Mouse (Mus musculus) lung, postnatal 14 days (tissue): Measurements from ENCODE around the gene Eml6.
"Not testable (repeated sequence)": the region's sequence is repeated elsewhere in the genome, so short reads cannot be mapped to it uniquely, and the experiment has no call there.

Source experiments
- DNase-seq: peaks from one replicate; pipeline ENCODE4 v3.0.0; 2021

Eml6 gene

GRCm38 (mm10) chr11:30025835-30026472, at the start of gene Eml6:
Gene Eml6, minus strand, starts transcription at chr11:30026033.
- DNase-seq: peak; percentile 94

DNA sequence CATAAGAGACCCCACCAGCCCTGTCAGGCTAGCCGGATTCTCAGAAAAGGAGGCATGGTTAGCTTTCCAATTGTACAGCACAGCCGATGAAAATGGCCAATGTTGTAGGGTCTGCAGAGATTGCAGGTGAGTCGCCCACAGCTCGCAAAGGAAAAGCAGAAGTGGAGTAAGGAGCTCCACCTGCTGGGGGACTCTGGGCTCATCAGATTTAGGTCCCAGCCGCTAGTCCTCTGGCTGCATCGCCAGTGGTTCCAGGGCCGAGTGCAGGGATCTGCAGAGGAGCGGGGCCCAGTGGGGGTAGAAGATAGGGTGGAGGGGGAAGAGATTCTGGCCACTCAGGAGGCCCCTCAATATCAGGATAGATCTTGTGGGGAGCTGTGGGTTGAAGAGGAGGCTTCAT, 31.5 kb upstream of the Eml6 start:
- DNase-seq: no peak

- no peak for DNase-seq
Measured at GRCm38 (mm10) chr11:30025144-30025543, 689 bp downstream of the Eml6 start.

DNA sequence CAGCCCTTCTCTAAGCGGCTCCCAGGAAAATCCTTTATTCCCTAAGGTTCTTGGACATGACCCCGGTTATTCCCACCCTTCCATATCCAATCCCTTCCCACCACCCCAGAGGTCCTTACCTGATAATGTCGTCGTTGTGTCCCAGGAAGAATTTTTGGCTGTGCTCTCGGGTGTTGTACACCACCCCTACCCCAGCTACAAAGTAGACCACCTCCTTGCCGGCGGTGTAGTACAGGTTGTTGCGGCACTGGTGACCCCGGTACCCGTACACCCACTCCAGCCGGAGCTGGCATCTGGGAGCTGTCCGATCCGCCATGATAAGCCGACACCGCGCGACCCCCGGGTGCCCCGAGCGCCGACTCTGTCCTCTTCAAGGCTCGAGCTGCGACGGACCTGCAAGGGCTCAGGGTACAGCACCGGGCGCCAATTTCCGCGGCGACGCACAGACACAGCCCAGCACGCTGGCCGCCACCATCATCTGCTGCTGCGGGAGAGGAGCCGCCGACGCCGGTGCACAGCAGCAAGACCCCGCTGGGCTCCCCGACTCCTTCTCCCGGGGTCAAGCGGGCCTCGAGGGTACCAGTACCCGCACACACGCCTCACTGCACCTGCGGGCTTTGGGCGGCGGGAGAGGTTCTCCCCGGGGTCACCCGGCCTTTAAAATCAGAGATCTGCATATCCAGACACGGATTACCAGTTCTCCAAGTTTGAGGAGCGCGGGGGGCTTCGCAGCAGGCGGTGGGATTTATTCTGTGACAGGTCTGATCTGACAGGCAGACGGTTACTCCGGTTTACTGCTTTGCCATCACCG, 1.4 kb downstream of the Eml6 start:
- peak; percentile 26 for DNase-seq

DNA sequence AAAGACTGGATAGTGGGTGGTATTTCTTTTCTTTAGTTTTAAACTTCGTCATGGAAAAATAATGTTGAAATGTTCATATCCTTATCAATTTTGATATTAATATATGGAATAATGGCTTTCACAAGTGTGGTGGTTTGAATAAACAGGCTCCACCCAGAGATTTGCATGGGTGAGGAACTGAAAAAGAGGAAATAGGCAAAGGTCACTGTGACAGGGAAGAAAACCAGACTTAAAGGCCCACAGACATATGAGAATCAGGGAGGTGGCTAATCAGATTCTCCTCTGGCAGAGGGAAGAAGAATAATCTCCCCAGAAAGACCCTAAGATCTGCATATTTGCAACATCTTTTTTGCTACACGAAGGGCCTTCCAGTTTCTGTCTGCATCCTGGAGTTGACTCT, 39.6 kb downstream of the Eml6 start:
- DNase-seq: no peak

GRCm38 (mm10) chr11:29968874-29969273, 57.0 kb downstream of the Eml6 start:
- no peak for DNase-seq

DNA sequence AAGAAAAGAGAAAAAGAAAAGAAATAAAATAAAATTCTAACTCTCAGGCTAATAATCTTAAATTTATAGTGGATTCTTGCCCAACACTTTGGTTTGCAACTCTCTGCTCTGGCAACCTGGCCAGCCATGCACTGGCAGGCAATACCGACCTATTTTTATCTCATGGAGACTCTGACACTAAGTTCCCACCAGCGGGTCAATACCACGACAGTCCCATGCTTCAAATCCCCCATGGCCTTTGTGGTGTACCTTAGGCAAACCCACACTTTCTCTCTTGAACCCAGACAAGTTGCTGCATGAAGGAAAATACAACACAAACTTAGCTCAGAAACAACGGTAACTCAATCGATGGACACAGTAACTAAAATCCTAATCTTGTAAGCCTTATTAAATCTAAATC, 66.5 kb downstream of the Eml6 start:
- no peak for DNase-seq

DNA sequence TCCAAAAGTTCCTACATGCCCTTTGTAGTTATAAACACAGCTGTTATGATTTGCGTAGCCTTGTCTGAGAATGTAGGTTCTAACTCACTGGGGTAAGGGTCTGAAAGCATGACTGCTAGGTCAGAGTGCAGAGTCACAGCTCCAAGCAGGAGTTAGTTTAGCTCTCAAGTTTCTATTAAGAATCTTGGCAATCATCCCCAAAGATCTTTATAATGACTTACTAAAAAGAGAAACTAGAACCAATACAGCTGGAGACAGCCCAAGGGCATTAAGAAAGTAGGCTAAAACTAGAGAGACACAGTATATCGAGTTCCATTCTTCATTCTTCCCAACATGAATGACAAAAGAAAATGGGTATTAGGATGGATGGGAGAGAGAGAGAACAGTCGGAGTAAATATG, 81.2 kb downstream of the Eml6 start:
- DNase-seq: no peak

GRCm38 (mm10) chr11:29924332-29924731, 101.5 kb downstream of the Eml6 start:
- DNase-seq: no peak

- DNase-seq: no peak
Measured at GRCm38 (mm10) chr11:29923851-29924250, 102.0 kb downstream of the Eml6 start.

DNA sequence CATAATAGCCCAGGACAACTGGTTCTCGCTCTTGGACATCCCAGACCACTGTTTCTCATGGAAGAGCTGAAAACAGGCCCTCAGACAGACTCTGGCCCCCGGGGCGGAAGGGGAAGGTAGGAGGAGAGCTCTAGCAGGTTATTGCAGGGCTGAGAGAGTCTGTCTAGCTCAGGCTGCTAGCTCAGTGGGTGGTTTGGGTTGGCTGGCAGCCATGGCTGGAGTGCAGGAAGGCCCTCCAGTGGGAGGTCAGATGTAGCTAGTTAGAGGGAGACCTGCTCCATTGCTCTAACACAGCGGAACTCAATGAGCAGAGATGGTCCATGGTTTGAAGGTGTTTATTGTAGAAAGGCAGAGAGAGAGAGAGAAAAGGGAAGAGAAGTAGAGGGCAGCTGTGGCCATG, 112.7 kb downstream of the Eml6 start:
- DNase-seq: no peak

- no peak for DNase-seq
Measured at GRCm38 (mm10) chr11:29909330-29909729, 116.5 kb downstream of the Eml6 start.

DNA sequence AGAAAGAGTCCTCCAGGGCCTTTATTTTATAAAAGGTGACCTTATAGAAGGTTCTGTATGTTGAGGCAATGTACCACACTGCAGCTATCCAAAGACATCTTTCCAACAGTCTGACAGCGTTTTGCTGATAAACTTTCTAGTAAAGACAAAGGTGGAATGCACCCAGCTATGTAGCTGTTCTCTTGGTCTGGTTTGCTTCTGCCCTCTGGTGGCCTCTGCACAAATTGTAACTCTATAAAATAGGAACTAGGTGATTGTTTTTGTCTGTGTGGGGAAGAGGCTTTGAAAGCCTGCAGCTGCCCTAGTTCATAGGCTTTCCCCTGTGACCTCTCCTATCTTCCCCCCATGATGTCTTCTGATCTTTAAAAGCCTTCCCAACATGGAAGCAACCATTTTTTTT, 140.7 kb downstream of the Eml6 start:
- peak; percentile 70 for DNase-seq

DNA sequence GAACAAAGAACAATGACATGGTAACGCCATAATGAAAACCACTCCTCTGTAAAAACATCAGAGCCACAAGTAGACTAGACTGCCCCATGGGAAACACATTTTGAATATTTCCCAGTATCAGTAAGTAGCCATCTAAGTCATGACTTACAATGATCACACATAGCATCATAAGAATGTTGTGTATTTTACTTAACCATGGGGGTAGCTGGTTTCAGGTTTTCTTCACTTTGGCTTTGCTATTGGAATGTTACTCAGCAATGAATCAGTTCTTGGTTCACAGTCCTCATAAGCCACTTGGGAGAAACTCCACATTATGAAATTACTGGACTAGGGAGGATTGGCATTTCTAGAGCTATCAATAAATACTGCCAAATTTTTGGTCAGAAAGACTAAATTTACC, 141.5 kb downstream of the Eml6 start:
- no peak for DNase-seq

GRCm38 (mm10) chr11:29883024-29883423, 142.8 kb downstream of the Eml6 start:
- DNase-seq: no peak

GRCm38 (mm10) chr11:29879641-29880040, 146.2 kb downstream of the Eml6 start:
- no peak for DNase-seq

- DNase-seq: no peak
Measured at GRCm38 (mm10) chr11:29877981-29878380, 147.9 kb downstream of the Eml6 start.

DNA sequence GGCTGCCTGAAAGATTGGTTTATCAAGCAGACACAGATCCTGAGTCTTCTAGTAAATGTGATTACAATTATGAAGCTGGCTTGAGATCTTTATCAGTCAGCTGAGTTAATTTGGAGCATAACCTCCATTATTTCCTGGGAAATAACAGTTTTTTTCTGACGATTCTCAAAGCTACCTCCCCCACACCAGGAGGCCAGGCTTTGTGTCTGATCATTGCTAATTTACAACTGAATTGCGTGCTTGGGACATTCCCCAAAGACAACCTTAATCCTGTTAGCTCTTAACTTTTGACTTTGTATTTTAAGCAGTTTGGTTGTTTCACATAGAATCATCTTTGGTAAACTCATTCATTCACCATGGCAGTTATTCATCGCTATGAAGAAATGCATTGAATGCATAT, 148.6 kb downstream of the Eml6 start:
- DNase-seq: no peak

- not testable (repeated sequence) for DNase-seq
Measured at GRCm38 (mm10) chr11:29874781-29875180, 151.1 kb downstream of the Eml6 start.

- DNase-seq: no peak
Measured at GRCm38 (mm10) chr11:29870174-29870573, 155.7 kb downstream of the Eml6 start.

GRCm38 (mm10) chr11:29864269-29864668, 161.6 kb downstream of the Eml6 start:
- DNase-seq: no peak

GRCm38 (mm10) chr11:29861750-29862397, 164.0 kb downstream of the Eml6 start:
- peak; percentile 49 for DNase-seq

DNA sequence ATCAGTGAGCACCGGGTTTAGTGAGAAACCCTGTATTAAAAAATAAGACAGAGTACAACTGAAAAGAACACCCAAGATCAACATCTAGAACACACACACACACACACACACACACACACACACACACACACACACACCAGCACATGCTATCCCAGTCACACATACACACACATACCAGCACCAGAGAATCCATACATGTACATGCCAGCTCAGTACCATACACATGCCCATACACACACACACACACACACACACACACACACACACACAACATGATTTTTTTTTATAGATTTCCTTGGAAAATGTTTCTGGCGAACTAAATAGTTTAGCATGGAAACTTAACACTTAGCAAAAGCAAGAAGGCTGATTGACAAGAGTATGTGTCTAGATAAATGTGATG, 164.8 kb downstream of the Eml6 start:
- no peak for DNase-seq

- DNase-seq: no peak
Measured at GRCm38 (mm10) chr11:29840606-29841227, 185.1 kb downstream of the Eml6 start.
